Mouse (Mus musculus): ENCODE data around the gene Exoc3l4. TPM values are rescaled to one million over a fixed set of nuclear protein-coding genes. Genes with fewer than 3 reads are reported as not detected.
A peak's percentile ranks its signal among the peaks of the same experiment; 100 is the strongest.

Exoc3l4 gene
- total and polyA plus RNA-seq, 3 experiments = 0.04 to 0.17 TPM; not detected in 1

- Histone ChIP-seq H3K4me1 (ENCODE audit: control insufficient read depth in 1 of 2, insufficient read depth in 2 of 2, low read length in 2 of 2) (peaks cover 13 to 20% of the 10 kb centered on the region in 2 experiments; a peak in 3 of 4 replicates), H3K4me3 (ENCODE audit: control insufficient read depth in 1 of 2, insufficient read depth in 1 of 2, low read depth in 2 of 2, low read length in 2 of 2) (peak overlapping the region; percentile 74 to 94), H3K27me3 (ENCODE audit: control insufficient read depth in 1 of 2, insufficient read depth in 2 of 2, low read length in 2 of 2) (no peaks in the 10 kb centered on the region), H3K27ac (ENCODE audit: control insufficient read depth, low read depth, low read length) (peak overlapping the region; percentile 86), H3K9me3 (replicated peaks; ENCODE audit: insufficient read depth, low read length) (no peaks in the 10 kb centered on the region), H3K9ac (ENCODE audit: control insufficient read depth, low read depth, low read length, poor library complexity, severe bottlenecking) (peak overlapping the region; percentile 76), H3K79me2 (ENCODE audit: control insufficient read depth, insufficient read depth, low read length, poor library complexity) (peaks cover 17% of the 10 kb centered on the region), H3K36me3 (ENCODE audit: control insufficient read depth in 1 of 2, insufficient read depth in 2 of 2, low read length in 2 of 2) (peaks cover 5 to 14% of the 10 kb centered on the region in 2 experiments; a peak in 3 of 4 replicates)
- peak; percentile 46 for DNase-seq (ENCODE audit: low read depth, low spot score)
- TF ChIP-seq EP300 (IDR thresholded peaks at IDR 0.05; ENCODE audit: low read depth in 1 of 2, low read length in 2 of 2) (0 out of 4 replicates have a peak, but pooled peaks of 1 of the 2 experiments have one; percentile 18), ZC3H11A (IDR thresholded peaks at IDR 0.05; ENCODE audit: low read depth, low read length) (no peak)
Measured at GRCm38 (mm10) chr12:111443921-111444831, 27.4 kb downstream of the Exoc3l4 start.

- no peak overlapping the region for H3K27ac ChIP-seq (ENCODE audit: control insufficient read depth, low read depth, low read length)
- H3K9me3 ChIP-seq (replicated peaks; ENCODE audit: insufficient read depth, low read length) = no peaks in the 10 kb centered on the region
- H3K79me2 ChIP-seq (ENCODE audit: control insufficient read depth, insufficient read depth, low read length, poor library complexity) = peaks cover 17% of the 10 kb centered on the region
- peaks cover 5 to 14% of the 10 kb centered on the region in 2 experiments; a peak in 3 of 4 replicates for H3K36me3 ChIP-seq (ENCODE audit: control insufficient read depth in 1 of 2, insufficient read depth in 2 of 2, low read length in 2 of 2)
- no peak for DNase-seq (ENCODE audit: low read depth, low spot score)
- peaks cover 13 to 20% of the 10 kb centered on the region in 2 experiments; a peak in 3 of 4 replicates for H3K4me1 ChIP-seq (ENCODE audit: control insufficient read depth in 1 of 2, insufficient read depth in 2 of 2, low read length in 2 of 2)
- H3K27me3 ChIP-seq (ENCODE audit: control insufficient read depth in 1 of 2, insufficient read depth in 2 of 2, low read length in 2 of 2) = no peaks in the 10 kb centered on the region
- TF ChIP-seq MEF2A (IDR thresholded peaks at IDR 0.05; ENCODE audit: extremely low read depth, insufficient replicate concordance, low read depth, low read length, poor library complexity, severe bottlenecking) (no peak), ZC3H11A (IDR thresholded peaks at IDR 0.05; ENCODE audit: low read depth, low read length) (no peak), NRF1 (IDR thresholded peaks at IDR 0.05; ENCODE audit: insufficient read depth, low read depth, low read length, poor library complexity, severe bottlenecking) (no peak), RCOR1 (IDR thresholded peaks at IDR 0.05; ENCODE audit: low read depth, low read length) (no peak), TBP (IDR thresholded peaks at IDR 0.05; ENCODE audit: low read depth, low read length) (no peak)
- no peak overlapping the region for H3K9ac ChIP-seq (ENCODE audit: control insufficient read depth, low read depth, low read length, poor library complexity, severe bottlenecking)
- no peak overlapping the region for H3K4me3 ChIP-seq (ENCODE audit: control insufficient read depth in 1 of 2, insufficient read depth in 1 of 2, low read depth in 2 of 2, low read length in 2 of 2)
Measured at GRCm38 (mm10) chr12:111445161-111445889, 28.5 kb downstream of the Exoc3l4 start.

- no peak overlapping the region for H3K4me3 ChIP-seq (ENCODE audit: control insufficient read depth in 1 of 2, insufficient read depth in 1 of 2, low read depth in 2 of 2, low read length in 2 of 2)
- no peak for DNase-seq (ENCODE audit: low read depth, low spot score)
- no peaks in the 10 kb centered on the region for H3K9me3 ChIP-seq (replicated peaks; ENCODE audit: insufficient read depth, low read length)
- H3K36me3 ChIP-seq (ENCODE audit: control insufficient read depth in 1 of 2, insufficient read depth in 2 of 2, low read length in 2 of 2) = peaks cover 5 to 14% of the 10 kb centered on the region in 2 experiments; a peak in 3 of 4 replicates
- TF ChIP-seq POLR2A (IDR thresholded peaks at IDR 0.05; ENCODE audit: control insufficient read depth in 1 of 2, insufficient read depth in 1 of 2, low read depth in 1 of 2, low read length in 2 of 2, poor library complexity in 1 of 2) = no peak
- TF ChIP-seq USF2 (IDR thresholded peaks at IDR 0.05; ENCODE audit: borderline replicate concordance in 1 of 2, insufficient read depth in 1 of 2, low read depth in 1 of 2, low read length in 2 of 2) = no peak
- no peak for TF ChIP-seq ZMIZ1 (IDR thresholded peaks at IDR 0.05; ENCODE audit: low read depth, low read length)
- no peak for TF ChIP-seq MEF2A (IDR thresholded peaks at IDR 0.05; ENCODE audit: extremely low read depth, insufficient replicate concordance, low read depth, low read length, poor library complexity, severe bottlenecking)
- TF ChIP-seq MAX (IDR thresholded peaks at IDR 0.05; ENCODE audit: low read length) = no peak
- no peak for TF ChIP-seq CHD1 (IDR thresholded peaks at IDR 0.05; ENCODE audit: low read depth, low read length)
- TF ChIP-seq POLR2AphosphoS2 (IDR thresholded peaks at IDR 0.05; ENCODE audit: low read length) = no peak
- TF ChIP-seq ZKSCAN1 (IDR thresholded peaks at IDR 0.05; ENCODE audit: low read depth, low read length) = no peak
- TF ChIP-seq MAZ (IDR thresholded peaks at IDR 0.05; ENCODE audit: low read depth, low read length) = no peak
- TF ChIP-seq CTCF (IDR thresholded peaks at IDR 0.05 in 2 of 3, conservative IDR thresholded peaks at IDR 0.05 in 1 of 3; ENCODE audit: control insufficient read depth in 1 of 3, insufficient read depth in 1 of 3, low read depth in 2 of 3, low read length in 3 of 3, poor library complexity in 1 of 3, severe bottlenecking in 1 of 3) = no peak
- H3K4me1 ChIP-seq (ENCODE audit: control insufficient read depth in 1 of 2, insufficient read depth in 2 of 2, low read length in 2 of 2) = peaks cover 13 to 20% of the 10 kb centered on the region in 2 experiments; a peak in 3 of 4 replicates
- H3K79me2 ChIP-seq (ENCODE audit: control insufficient read depth, insufficient read depth, low read length, poor library complexity) = peaks cover 17% of the 10 kb centered on the region
- no peak overlapping the region for H3K9ac ChIP-seq (ENCODE audit: control insufficient read depth, low read depth, low read length, poor library complexity, severe bottlenecking)
- no peak overlapping the region for H3K27ac ChIP-seq (ENCODE audit: control insufficient read depth, low read depth, low read length)
- H3K27me3 ChIP-seq (ENCODE audit: control insufficient read depth in 1 of 2, insufficient read depth in 2 of 2, low read length in 2 of 2) = no peaks in the 10 kb centered on the region
Measured at GRCm38 (mm10) chr12:111445890-111446613, 29.2 kb downstream of the Exoc3l4 start.
